Mouse (Mus musculus): ENCODE data around the gene Mnd1. TPM values are rescaled to one million over a fixed set of nuclear protein-coding genes. Genes with fewer than 3 reads are reported as not detected.

Gene Mnd1
- polyA plus RNA-seq, 1 experiment from 2014 or later = 6.5 TPM

DNA sequence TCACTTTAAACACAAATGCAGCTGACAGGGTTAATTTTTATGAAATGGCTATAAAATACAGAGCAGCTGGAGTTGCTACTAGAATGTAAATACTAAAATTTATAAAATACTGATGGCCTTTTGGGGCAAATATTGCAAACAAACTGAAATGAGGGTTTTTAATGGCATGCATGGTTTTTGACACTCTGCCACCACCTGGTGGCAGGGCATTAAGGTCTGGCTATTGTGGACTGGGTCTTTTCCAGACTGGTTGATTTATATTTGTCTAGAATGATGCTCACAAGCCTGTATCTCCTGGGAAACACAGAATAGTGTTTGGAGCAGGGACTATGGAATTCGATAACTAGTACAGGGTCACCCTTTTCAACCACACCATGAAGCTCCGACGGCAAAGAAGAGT lies 32.1 kb downstream of the Mnd1 start:
- Histone ChIP-seq H3K4me1 (ENCODE audit: insufficient read depth, low read depth, low read length) (no peaks in the 10 kb centered on the region), H3K27ac (ENCODE audit: low read length) (no peak overlapping the region), H3K4me2 (replicated peaks; ENCODE audit: low read depth, low read length) (no peak overlapping the region), H3K27me3 (replicated peaks; ENCODE audit: insufficient read depth, low read length) (no peaks in the 10 kb centered on the region), H3K9me3 (ENCODE audit: low read length) (no peaks in the 10 kb centered on the region), H3K9ac (replicated peaks; ENCODE audit: low read depth) (no peak overlapping the region), H3K36me3 (ENCODE audit: insufficient read depth, low read length) (no peaks in the 10 kb centered on the region), H3K4me3 (ENCODE audit: low read depth, low read length) (no peak overlapping the region)
- no peak for TF ChIP-seq EP300 (IDR thresholded peaks at IDR 0.05)
- peak; percentile 74 for TF ChIP-seq CTCF (IDR thresholded peaks at IDR 0.05)
- ATAC-seq (no peak), DNase-seq (ENCODE audit: low spot score) (peak; percentile 25)
- WGBS = 29% methylated on average over 3 of the region's 3 CpGs

- Histone ChIP-seq H3K27me3 (replicated peaks; ENCODE audit: insufficient read depth, low read length) (no peaks in the 10 kb centered on the region), H3K9me3 (ENCODE audit: low read length) (no peaks in the 10 kb centered on the region), H3K36me3 (ENCODE audit: insufficient read depth, low read length) (no peaks in the 10 kb centered on the region), H3K9ac (replicated peaks; ENCODE audit: low read depth) (no peak overlapping the region), H3K4me2 (replicated peaks; ENCODE audit: low read depth, low read length) (no peak overlapping the region), H3K4me1 (ENCODE audit: insufficient read depth, low read depth, low read length) (no peaks in the 10 kb centered on the region), H3K27ac (ENCODE audit: low read length) (0 out of 2 replicates have a peak overlapping the region, but pooled peaks have one; percentile 3), H3K4me3 (ENCODE audit: low read depth, low read length) (no peak overlapping the region)
- ATAC-seq (no peak), DNase-seq (ENCODE audit: low spot score) (no peak)
- no peak for TF ChIP-seq EP300 (IDR thresholded peaks at IDR 0.05)
- no peak for TF ChIP-seq CTCF (IDR thresholded peaks at IDR 0.05)
- 58% methylated on average over 7 of the region's 7 CpGs for WGBS
Measured at GRCm38 (mm10) chr3:84118718-84119117, 36.9 kb downstream of the Mnd1 start.

DNA sequence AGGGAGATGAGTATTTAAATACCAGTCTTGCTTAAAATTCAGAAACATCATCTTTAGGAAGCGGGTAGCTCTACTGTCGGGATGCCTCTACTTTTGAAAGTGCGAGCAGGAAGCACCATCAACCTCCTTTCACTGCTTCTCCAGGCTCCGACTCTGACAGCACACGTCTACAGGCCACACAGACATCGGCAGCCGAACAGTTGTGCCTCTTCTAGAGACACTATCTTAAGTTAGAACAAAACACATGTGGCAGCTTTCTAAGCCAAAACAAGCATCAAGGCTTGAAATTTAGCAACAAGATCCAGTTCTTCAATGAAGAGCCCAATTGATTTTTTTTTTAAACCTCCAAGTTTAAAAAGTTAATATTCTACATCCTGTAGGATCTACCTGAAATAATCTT lies 37.4 kb downstream of the Mnd1 start:
- 57% methylated on average over 7 of the region's 7 CpGs for WGBS
- ATAC-seq = peak; percentile 56; the same call in 1 of the 2 replicates
- TF ChIP-seq EP300 (IDR thresholded peaks at IDR 0.05) (no peak), CTCF (IDR thresholded peaks at IDR 0.05) (no peak)

DNA sequence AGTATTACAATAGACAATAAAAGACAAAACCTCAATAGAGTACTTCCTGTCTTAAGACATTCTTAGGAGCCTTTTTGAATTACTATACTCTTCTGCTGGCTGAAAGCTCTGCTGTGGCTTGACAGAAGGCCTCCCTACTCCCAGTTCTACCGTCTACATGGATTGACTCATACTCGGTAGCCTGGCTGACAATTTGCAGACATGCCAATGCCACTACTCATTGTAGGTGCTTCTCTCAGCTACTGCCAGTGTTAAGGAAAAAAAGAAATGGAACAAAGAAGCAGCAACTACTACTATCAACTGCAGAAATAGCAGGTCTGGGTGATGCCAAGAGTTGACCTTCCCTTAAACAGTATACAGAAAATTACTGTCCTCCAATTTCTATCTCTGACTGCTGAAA lies 47.0 kb downstream of the Mnd1 start:
- no peak overlapping the region for H3K4me2 ChIP-seq (replicated peaks; ENCODE audit: low read depth, low read length)
- H3K4me1 ChIP-seq (ENCODE audit: insufficient read depth, low read depth, low read length) = no peaks in the 10 kb centered on the region
- WGBS = 78% methylated on average over 2 of the region's 2 CpGs
- H3K9ac ChIP-seq (replicated peaks; ENCODE audit: low read depth) = no peak overlapping the region
- ATAC-seq = no peak
- H3K27ac ChIP-seq (ENCODE audit: low read length) = no peak overlapping the region
- no peaks in the 10 kb centered on the region for H3K36me3 ChIP-seq (ENCODE audit: insufficient read depth, low read length)
- no peak overlapping the region for H3K4me3 ChIP-seq (ENCODE audit: low read depth, low read length)
- no peak for TF ChIP-seq EP300 (IDR thresholded peaks at IDR 0.05)
- no peak for TF ChIP-seq CTCF (IDR thresholded peaks at IDR 0.05)
- H3K27me3 ChIP-seq (replicated peaks; ENCODE audit: insufficient read depth, low read length) = no peaks in the 10 kb centered on the region
- no peaks in the 10 kb centered on the region for H3K9me3 ChIP-seq (ENCODE audit: low read length)
- DNase-seq (ENCODE audit: low spot score) = no peak

More for the DNA sequence above, 37.4 kb downstream of the Mnd1 start:
- no peaks in the 10 kb centered on the region for H3K9me3 ChIP-seq (ENCODE audit: low read length)
- no peak overlapping the region for H3K4me2 ChIP-seq (replicated peaks; ENCODE audit: low read depth, low read length)
- no peaks in the 10 kb centered on the region for H3K27me3 ChIP-seq (replicated peaks; ENCODE audit: insufficient read depth, low read length)
- H3K27ac ChIP-seq (ENCODE audit: low read length) = no peak overlapping the region
- DNase-seq (ENCODE audit: low spot score) = peak; percentile 60
- no peaks in the 10 kb centered on the region for H3K36me3 ChIP-seq (ENCODE audit: insufficient read depth, low read length)
- no peak overlapping the region for H3K4me3 ChIP-seq (ENCODE audit: low read depth, low read length)
- no peaks in the 10 kb centered on the region for H3K4me1 ChIP-seq (ENCODE audit: insufficient read depth, low read depth, low read length)
- H3K9ac ChIP-seq (replicated peaks; ENCODE audit: low read depth) = no peak overlapping the region

DNA sequence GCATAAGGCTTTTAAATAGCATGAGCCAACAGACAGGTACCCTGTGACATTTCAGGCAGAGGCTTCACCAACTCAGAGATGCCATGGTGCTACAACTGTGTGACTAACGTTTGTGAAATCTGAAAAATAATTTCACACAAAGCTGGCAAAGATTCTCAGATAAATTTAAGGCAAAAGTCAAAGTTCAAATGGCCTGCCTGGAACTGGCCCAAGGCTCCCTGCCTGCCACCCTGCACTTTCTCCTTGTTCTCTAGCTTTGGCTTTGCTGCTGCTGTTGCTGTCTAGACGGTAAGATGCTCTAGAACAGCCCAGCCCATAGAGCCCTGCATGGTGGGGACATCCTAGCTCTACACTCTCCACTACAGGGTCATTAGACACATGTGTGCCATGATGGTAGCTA lies 49.5 kb downstream of the Mnd1 start:
- TF ChIP-seq EP300 (IDR thresholded peaks at IDR 0.05) (no peak), CTCF (IDR thresholded peaks at IDR 0.05) (no peak)
- no peaks in the 10 kb centered on the region for H3K36me3 ChIP-seq (ENCODE audit: insufficient read depth, low read length)
- no peak overlapping the region for H3K27ac ChIP-seq (ENCODE audit: low read length)
- H3K27me3 ChIP-seq (replicated peaks; ENCODE audit: insufficient read depth, low read length) = no peaks in the 10 kb centered on the region
- no peak overlapping the region for H3K9ac ChIP-seq (replicated peaks; ENCODE audit: low read depth)
- no peaks in the 10 kb centered on the region for H3K9me3 ChIP-seq (ENCODE audit: low read length)
- ATAC-seq (no peak), DNase-seq (ENCODE audit: low spot score) (no peak)
- H3K4me3 ChIP-seq (ENCODE audit: low read depth, low read length) = no peak overlapping the region
- WGBS = 54% methylated on average over 2 of the region's 2 CpGs
- H3K4me2 ChIP-seq (replicated peaks; ENCODE audit: low read depth, low read length) = no peak overlapping the region
- H3K4me1 ChIP-seq (ENCODE audit: insufficient read depth, low read depth, low read length) = no peaks in the 10 kb centered on the region

GRCm38 (mm10) chr3:84103536-84103935 lies 52.0 kb downstream of the Mnd1 start:
- Histone ChIP-seq H3K4me1 (ENCODE audit: insufficient read depth, low read depth, low read length) (no peaks in the 10 kb centered on the region), H3K4me3 (ENCODE audit: low read depth, low read length) (no peak overlapping the region), H3K27ac (ENCODE audit: low read length) (no peak overlapping the region), H3K9ac (replicated peaks; ENCODE audit: low read depth) (no peak overlapping the region), H3K27me3 (replicated peaks; ENCODE audit: insufficient read depth, low read length) (no peaks in the 10 kb centered on the region), H3K9me3 (ENCODE audit: low read length) (no peaks in the 10 kb centered on the region), H3K4me2 (replicated peaks; ENCODE audit: low read depth, low read length) (no peak overlapping the region), H3K36me3 (ENCODE audit: insufficient read depth, low read length) (no peaks in the 10 kb centered on the region)
- TF ChIP-seq CTCF (IDR thresholded peaks at IDR 0.05) (no peak), EP300 (IDR thresholded peaks at IDR 0.05) (no peak)
- 53% methylated on average over 2 of the region's 2 CpGs for WGBS
- DNase-seq (ENCODE audit: low spot score) (no peak), ATAC-seq (peak; percentile 33; the same call in 1 of the 2 replicates)

- Histone ChIP-seq H3K4me1 (ENCODE audit: insufficient read depth, low read depth, low read length) (no peaks in the 10 kb centered on the region), H3K9ac (replicated peaks; ENCODE audit: low read depth) (no peak overlapping the region), H3K27ac (ENCODE audit: low read length) (no peak overlapping the region), H3K9me3 (ENCODE audit: low read length) (no peaks in the 10 kb centered on the region), H3K27me3 (replicated peaks; ENCODE audit: insufficient read depth, low read length) (no peaks in the 10 kb centered on the region), H3K4me3 (ENCODE audit: low read depth, low read length) (no peak overlapping the region), H3K36me3 (ENCODE audit: insufficient read depth, low read length) (no peaks in the 10 kb centered on the region), H3K4me2 (replicated peaks; ENCODE audit: low read depth, low read length) (no peak overlapping the region)
- TF ChIP-seq CTCF (IDR thresholded peaks at IDR 0.05) (no peak), EP300 (IDR thresholded peaks at IDR 0.05) (no peak)
- DNase-seq (ENCODE audit: low spot score) (no peak), ATAC-seq (no peak)
- 85% methylated on average over 2 of the region's 2 CpGs for WGBS
Measured at GRCm38 (mm10) chr3:84092875-84093274, 62.7 kb downstream of the Mnd1 start.
